Mouse (Mus musculus) megakaryocyte, embryonic 14.5 days (primary cell): ENCODE results near the gene Tigd4. TPM values are rescaled to one million over a fixed set of nuclear protein-coding genes. Genes with fewer than 3 reads are reported as not detected.

Source experiments
- H3K27me3 ChIP-seq: replicated peaks from 2 replicates; pipeline ENCODE3; 2012; ENCODE audit warnings: inconsistent platforms
- H3K36me3 ChIP-seq: replicated peaks from 2 replicates; pipeline ENCODE3; 2012; ENCODE audit warnings: low read length, inconsistent platforms, mixed read lengths
- H3K4me1 ChIP-seq: 2 replicates; pipeline ENCODE4 v1.6.1; 2012; ENCODE audit warnings: inconsistent platforms
- H3K4me3 ChIP-seq: replicated peaks from 2 replicates; pipeline ENCODE3; 2012; ENCODE audit warnings: moderate library complexity, mild to moderate bottlenecking, inconsistent platforms
- H3K9me3 ChIP-seq: 2 replicates; pipeline ENCODE4 v1.6.1; 2012; ENCODE audit warnings: inconsistent platforms
- FLI1 ChIP-seq: IDR thresholded peaks from 2 replicates; pipeline ENCODE4 v1.6.1; 2012; ENCODE audit warnings: low read length, inconsistent platforms, mixed read lengths
- GATA1 ChIP-seq: IDR thresholded peaks from 3 replicates; pipeline ENCODE4 v1.6.1; 2012; ENCODE audit warnings: mixed read lengths, low read length, inconsistent platforms, borderline replicate concordance
- polyA plus RNA-seq: library from polyadenylated mRNA; stranded (reverse); fragments of >175 nt; gene quantifications from 2 replicates; pipeline ENCODE4 v1.2.3, GENCODE M21; 2012; ENCODE audit warnings: low replicate concordance; ENCODE audit not compliant: insufficient read depth

Gene Tigd4
- polyA plus RNA-seq, 1 experiment = not detected

DNA sequence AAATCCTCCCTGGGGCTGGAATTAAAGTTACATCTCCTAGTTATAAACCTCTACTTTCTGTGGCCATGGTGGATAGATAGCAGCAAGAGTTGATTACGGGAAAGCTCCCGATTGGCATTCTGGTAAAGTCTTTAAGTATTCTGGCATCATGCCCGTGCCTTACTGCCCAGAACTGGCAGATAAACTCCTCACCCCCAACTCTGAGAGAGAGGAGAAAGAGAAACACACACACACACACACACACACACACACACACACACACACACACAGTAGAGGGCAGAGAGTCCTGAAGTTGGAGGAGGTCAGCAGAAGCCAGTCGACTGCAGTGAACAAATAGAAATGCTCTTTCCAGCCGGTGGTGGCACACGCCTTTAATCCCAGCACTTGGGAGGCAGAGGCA is 43.7 kb downstream of the Tigd4 start:
- no peaks in the 10 kb centered on the region for H3K9me3 ChIP-seq
- TF ChIP-seq GATA1 (no peak), FLI1 (no peak)
- no peak overlapping the region for H3K4me3 ChIP-seq
- no peaks in the 10 kb centered on the region for H3K36me3 ChIP-seq
- peaks cover 39% of the 10 kb centered on the region for H3K27me3 ChIP-seq
- H3K4me1 ChIP-seq = peaks cover 16% of the 10 kb centered on the region

DNA sequence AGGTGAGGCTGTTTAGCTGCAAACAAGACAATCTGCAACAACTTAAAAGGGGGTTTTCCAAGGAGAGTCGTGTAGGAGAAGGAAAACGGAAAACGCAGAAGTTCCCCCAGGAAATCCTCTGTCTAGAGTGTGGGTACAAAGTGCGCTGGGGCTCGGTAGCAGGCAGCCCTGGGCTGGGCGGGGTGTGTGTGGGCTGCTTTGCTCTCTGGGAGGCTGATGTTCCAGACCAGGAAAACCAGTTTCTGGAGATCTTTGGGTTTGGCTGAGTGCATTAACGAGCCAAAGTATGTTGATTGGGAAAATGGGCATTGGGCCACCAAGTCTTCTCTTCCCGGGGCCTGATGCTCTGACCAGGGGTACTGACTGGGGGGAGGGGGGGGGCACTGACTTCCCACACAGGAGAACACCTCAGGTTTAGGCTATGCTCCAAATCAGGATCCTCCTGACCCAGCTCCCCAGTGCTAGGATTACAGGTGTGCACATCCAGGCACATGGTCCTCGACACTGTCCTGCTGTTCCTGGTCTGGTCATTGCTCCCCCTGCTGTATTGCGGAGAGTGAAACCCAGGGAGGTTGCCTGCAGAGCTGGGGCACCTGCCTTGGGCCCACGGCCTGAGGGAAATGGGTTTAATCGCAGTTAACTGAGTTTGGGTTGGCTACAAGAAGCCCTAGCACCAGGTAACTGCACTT is 44.7 kb downstream of the Tigd4 start:
- H3K4me1 ChIP-seq = peaks cover 16% of the 10 kb centered on the region
- H3K9me3 ChIP-seq = no peaks in the 10 kb centered on the region
- peaks cover 39% of the 10 kb centered on the region for H3K27me3 ChIP-seq
- no peak overlapping the region for H3K4me3 ChIP-seq
- H3K36me3 ChIP-seq = no peaks in the 10 kb centered on the region
- TF ChIP-seq GATA1 = no peak
- no peak for TF ChIP-seq FLI1

DNA sequence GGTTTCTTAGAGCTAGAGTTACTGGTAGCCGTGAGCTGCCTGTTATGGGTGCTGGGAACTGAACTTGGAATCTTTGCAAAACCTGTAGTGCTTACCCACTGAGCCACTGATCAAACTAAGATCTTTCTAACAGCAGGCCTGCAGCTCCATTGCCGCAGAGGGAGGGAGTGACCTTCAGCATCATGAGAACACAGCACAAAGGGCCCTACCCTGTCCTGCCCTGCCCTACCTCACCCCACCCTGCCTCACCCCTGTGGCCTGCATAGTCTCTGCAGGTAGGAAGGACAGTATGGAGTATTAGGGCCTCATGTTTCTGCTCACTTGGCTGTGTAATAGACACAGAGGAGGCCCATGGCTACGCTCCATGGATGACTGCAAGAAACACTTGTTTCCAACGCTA is 45.5 kb downstream of the Tigd4 start:
- H3K36me3 ChIP-seq = no peaks in the 10 kb centered on the region
- H3K4me1 ChIP-seq = peaks cover 16% of the 10 kb centered on the region
- peaks cover 40% of the 10 kb centered on the region for H3K27me3 ChIP-seq
- H3K4me3 ChIP-seq = peak overlapping the region; percentile 53
- TF ChIP-seq FLI1 (no peak), GATA1 (no peak)
- no peaks in the 10 kb centered on the region for H3K9me3 ChIP-seq

DNA sequence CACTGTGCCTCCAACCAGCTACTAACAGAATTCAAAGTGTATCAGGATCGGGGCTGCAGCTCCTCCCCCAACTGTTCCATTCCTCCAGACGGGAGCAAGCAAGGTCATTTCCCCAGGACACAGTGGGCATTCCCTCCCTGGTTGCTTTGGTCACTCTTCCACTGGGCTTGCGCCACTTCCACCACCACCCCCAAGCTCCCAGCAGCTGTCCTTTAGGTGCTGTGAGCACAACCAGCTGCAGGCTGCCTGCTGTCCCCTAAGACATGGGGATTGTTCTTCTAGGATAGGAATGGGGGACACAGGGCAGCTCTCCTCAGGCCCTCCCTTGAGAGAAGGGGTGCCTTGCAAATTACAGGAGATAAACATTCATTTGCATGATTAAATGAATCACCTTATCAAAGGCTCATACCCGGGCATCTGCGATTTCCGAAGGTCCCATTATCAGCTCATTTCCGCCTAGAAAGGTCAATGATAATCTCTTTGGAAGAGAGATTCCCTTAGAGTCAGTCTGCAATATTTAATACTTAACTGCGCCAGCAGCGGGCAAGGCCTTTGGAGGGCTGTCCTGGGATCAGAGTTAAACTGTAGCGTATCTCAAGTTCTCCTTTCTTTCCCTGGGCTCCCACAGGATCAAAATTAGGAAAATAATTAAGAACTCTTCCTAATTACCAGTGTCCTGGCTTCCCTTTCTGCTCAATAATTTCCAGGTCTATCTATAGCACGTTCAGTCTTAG is 46.6 kb downstream of the Tigd4 start:
- no peaks in the 10 kb centered on the region for H3K9me3 ChIP-seq
- H3K27me3 ChIP-seq = peaks cover 38% of the 10 kb centered on the region
- TF ChIP-seq GATA1 = no peak
- TF ChIP-seq FLI1 = no peak
- peaks cover 16% of the 10 kb centered on the region for H3K4me1 ChIP-seq
- H3K4me3 ChIP-seq = no peak overlapping the region
- no peaks in the 10 kb centered on the region for H3K36me3 ChIP-seq

DNA sequence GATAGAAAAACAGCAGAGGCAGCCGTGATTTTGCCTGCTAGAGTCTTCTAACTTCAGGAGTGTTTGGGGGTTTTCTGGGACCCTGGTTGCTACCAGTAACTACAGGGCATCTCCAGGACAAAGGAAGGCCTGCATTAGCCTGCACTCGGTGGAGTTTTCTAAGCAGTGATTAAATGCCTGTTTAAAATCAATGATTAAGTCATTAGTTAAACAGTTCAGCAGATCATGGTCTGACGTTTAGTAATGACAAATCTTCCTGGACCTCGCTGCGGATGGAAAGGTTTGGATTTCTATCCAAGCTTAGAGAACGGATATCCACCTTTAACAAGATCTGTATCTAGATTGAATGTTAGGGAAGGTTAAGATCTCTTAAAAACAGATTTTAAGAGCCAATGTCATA is 47.2 kb downstream of the Tigd4 start:
- no peak for TF ChIP-seq FLI1
- TF ChIP-seq GATA1 = no peak
- H3K4me1 ChIP-seq = peaks cover 16% of the 10 kb centered on the region
- H3K9me3 ChIP-seq = no peaks in the 10 kb centered on the region
- H3K36me3 ChIP-seq = no peaks in the 10 kb centered on the region
- no peak overlapping the region for H3K4me3 ChIP-seq
- H3K27me3 ChIP-seq = peaks cover 39% of the 10 kb centered on the region

DNA sequence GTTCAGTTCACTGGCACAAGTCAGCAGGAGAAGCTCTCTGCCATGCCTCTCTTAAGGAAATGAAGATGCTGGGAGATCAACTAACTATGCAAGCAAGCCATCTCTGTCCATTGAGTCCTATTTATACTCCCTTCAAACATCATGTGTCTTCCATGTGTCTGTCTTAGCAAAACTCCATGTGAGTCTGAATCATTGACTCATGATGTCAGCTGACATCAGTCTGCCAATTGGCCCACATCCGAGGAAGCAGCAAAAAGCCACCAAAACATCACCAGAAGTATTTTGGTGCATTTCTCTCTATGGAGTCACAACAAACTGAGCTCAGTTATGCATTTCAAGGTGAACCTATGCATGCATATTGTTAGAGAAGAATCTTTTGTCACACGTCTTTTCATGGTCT is 48.0 kb downstream of the Tigd4 start:
- no peak overlapping the region for H3K4me3 ChIP-seq
- H3K27me3 ChIP-seq = peaks cover 44% of the 10 kb centered on the region
- no peaks in the 10 kb centered on the region for H3K9me3 ChIP-seq
- TF ChIP-seq GATA1 (no peak), FLI1 (no peak)
- peaks cover 16% of the 10 kb centered on the region for H3K4me1 ChIP-seq
- no peaks in the 10 kb centered on the region for H3K36me3 ChIP-seq

DNA sequence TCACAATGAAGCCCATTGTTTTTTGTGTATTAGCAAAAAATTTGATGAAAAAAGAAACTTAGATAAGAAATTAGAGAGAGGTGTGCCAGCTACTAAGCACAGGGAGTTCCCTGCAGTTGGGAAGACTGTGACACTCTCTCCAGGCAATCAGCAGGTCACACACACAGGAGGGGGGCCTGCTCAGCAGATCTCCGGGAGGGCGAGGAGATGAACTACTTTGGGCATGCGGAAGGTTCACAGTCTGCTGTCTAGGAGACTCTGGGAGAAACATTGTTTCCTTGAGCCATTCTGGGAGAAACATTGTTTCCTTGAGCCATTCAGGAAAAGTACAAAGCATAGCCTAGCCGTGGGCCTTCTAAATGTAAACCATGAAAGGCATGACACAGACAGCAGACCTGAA is 49.6 kb downstream of the Tigd4 start:
- Histone ChIP-seq H3K27me3 (peaks cover 38% of the 10 kb centered on the region), H3K4me3 (no peak overlapping the region), H3K4me1 (peaks cover 14% of the 10 kb centered on the region), H3K9me3 (no peaks in the 10 kb centered on the region), H3K36me3 (no peaks in the 10 kb centered on the region)
- TF ChIP-seq FLI1 = no peak
- no peak for TF ChIP-seq GATA1

DNA sequence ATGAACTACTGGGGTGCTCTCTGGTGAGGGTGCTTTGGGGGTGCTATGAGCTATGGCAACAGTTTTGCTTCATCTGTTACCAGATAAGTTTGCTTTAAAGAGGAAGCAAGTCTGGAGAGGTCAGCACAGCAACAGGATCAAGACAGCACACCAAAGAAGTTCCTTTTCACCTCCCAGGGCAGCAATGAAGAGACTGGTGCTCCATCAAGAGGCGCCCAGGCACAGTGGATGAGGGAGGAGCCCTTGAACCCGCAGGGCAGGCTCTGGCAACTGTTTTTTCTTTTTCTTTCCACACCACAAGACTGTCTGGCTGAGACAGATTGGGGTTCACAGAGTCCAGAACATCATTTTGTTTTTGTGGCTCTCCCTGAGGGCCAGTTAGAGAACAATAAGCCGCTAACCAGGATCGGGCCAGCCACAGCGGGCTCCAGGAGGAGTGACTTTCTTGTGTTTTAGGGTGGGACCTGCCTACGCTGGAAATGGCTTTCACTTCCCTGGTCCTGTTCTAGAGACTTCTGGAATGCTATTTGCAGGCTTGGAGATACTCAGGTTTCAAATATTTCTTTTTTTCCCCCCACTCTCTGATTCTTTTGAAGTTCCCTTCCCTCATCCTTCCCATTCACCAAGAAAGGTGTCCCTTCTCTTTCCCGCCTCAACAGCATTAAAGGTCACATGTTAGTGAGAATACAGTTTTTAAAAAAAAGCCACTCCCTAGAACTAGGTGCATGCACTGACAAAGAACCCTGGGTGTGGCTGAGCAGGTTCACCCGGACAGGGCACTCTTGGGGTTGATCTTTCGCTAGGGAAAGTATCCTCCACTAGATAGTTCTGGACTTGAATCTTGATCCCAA is 52.0 kb downstream of the Tigd4 start:
- H3K36me3 ChIP-seq = no peaks in the 10 kb centered on the region
- TF ChIP-seq GATA1 (no peak), FLI1 (no peak)
- H3K9me3 ChIP-seq = peaks cover 6% of the 10 kb centered on the region
- no peak overlapping the region for H3K4me3 ChIP-seq
- H3K4me1 ChIP-seq = no peaks in the 10 kb centered on the region
- peaks cover 31% of the 10 kb centered on the region for H3K27me3 ChIP-seq

DNA sequence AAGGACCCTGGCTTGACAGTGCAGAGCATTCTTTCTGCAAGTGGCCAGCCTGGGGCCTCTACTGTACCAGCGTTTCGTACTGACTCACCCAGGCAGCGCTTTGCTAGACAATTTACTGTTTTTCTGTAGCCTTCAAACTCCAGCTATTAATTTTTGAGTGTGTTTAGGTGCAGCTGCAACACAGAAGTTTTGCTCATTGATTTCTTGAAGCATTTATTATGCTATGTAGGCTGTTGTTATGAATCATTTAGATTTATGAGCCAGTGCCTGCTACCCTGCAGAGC is 52.6 kb downstream of the Tigd4 start:
- H3K4me3 ChIP-seq = no peak overlapping the region
- TF ChIP-seq GATA1 (no peak), FLI1 (no peak)
- H3K9me3 ChIP-seq = peaks cover 8% of the 10 kb centered on the region
- H3K27me3 ChIP-seq = peaks cover 32% of the 10 kb centered on the region
- H3K4me1 ChIP-seq = no peaks in the 10 kb centered on the region
- H3K36me3 ChIP-seq = no peaks in the 10 kb centered on the region
